Mouse (Mus musculus): ENCODE measurements around the gene Nckap5l. TPM values are rescaled to one million over a fixed set of nuclear protein-coding genes. Genes with fewer than 3 reads are reported as not detected.

Nckap5l gene
- total and polyA plus RNA-seq, 3 experiments: 0.75 to 6.6 (median 0.89) TPM

DNA sequence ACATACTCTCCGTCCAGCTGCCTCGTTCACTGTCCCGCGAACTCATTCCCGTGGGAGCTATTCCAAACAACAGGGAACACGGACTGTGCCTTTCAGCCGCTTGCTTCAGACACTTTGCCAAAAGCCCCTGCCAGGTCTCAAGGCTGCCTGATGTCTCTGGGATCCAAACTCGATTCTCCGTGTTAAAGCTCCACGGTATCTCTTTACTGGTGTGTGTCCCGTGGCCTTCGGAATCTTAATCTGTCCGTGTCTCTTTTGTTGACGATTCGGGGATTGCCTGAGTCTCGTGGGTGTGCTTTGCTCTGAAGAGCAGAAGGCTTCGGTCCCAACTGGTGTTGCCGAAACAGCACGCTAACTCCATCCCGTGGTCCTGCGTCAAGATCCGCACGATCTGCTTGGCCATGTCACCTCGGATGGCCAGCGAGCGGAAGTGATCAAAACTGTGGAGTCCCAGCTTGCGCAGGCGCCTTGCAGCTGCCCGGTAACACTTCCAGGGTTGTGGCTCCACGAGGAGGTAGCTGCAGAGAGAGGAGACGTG is 12.7 kb upstream of the Nckap5l start:
- dilution Hi-C loops (cut with MboI; ENCODE audit: extremely low pct_ligation_motif_present, extremely low pct_unique_long_range_greater_than_20kb, low sequenced_read_pairs): no loop called here
- peaks cover 4% of the 10 kb centered on the region for H3K9me3 ChIP-seq (replicated peaks; ENCODE audit: low read length)
- H3K4me1 ChIP-seq (ENCODE audit: control insufficient read depth in 1 of 2, insufficient read depth in 2 of 2): peaks cover 6 to 37% of the 10 kb centered on the region in 2 experiments
- peaks cover 10 to 40% of the 10 kb centered on the region in 2 experiments for H3K36me3 ChIP-seq (replicated peaks in 1 of 2; ENCODE audit: control insufficient read depth in 1 of 2, insufficient read depth in 1 of 2, low read length in 1 of 2)
- no peak for DNase-seq (ENCODE audit: extremely low read depth)
- H3K27ac ChIP-seq (ENCODE audit: insufficient read depth, low read depth): no peak overlapping the region
- 0 out of 2 replicates have a peak, but pooled peaks cover 2% of the 10 kb centered on the region for H3K79me2 ChIP-seq (replicated peaks; ENCODE audit: control insufficient read depth, extremely low read depth, insufficient read depth, poor library complexity, severe bottlenecking)
- H3K4me2 ChIP-seq (ENCODE audit: insufficient read depth, low read depth, poor library complexity, severe bottlenecking): no peak overlapping the region
- no peak overlapping the region for H3K4me3 ChIP-seq (replicated peaks in 1 of 3; ENCODE audit: low read depth in 2 of 3, low read length in 2 of 3, poor library complexity in 1 of 3)
- H3K27me3 ChIP-seq (replicated peaks): no peaks in the 10 kb centered on the region
- no peak overlapping the region for H3K9ac ChIP-seq (ENCODE audit: insufficient read depth, low read depth)
- in situ Hi-C loops (cut with MboI; ENCODE audit: low pct_ligation_motif_present, low pct_unique_long_range_greater_than_20kb, low sequenced_read_pairs): no loop called here
- TF ChIP-seq NELFE (IDR thresholded peaks at IDR 0.05; ENCODE audit: low read depth, low read length) (no peak), GABPA (IDR thresholded peaks at IDR 0.05; ENCODE audit: insufficient replicate concordance, low read depth, low read length) (no peak), USF1 (IDR thresholded peaks at IDR 0.05; ENCODE audit: low read depth, low read length) (no peak), TBP (conservative IDR thresholded peaks at IDR 0.05; ENCODE audit: low read depth, low read length) (no peak), E2F4 (IDR thresholded peaks at IDR 0.05; ENCODE audit: insufficient replicate concordance, low read depth, low read length) (no peak), HCFC1 (IDR thresholded peaks at IDR 0.05; ENCODE audit: low read depth, low read length) (no peak), POLR2AphosphoS2 (IDR thresholded peaks at IDR 0.05; ENCODE audit: low read depth, low read length) (no peak), RAD21 (IDR thresholded peaks at IDR 0.05; ENCODE audit: low read depth, low read length) (no peak), MAZ (IDR thresholded peaks at IDR 0.05; ENCODE audit: low read depth, low read length) (no peak)

- Histone ChIP-seq H3K4me2 (ENCODE audit: insufficient read depth, low read depth, poor library complexity, severe bottlenecking) (no peak overlapping the region), H3K4me3 (replicated peaks in 1 of 3; ENCODE audit: low read depth in 2 of 3, low read length in 2 of 3, poor library complexity in 1 of 3) (no peak overlapping the region), H3K9me3 (replicated peaks; ENCODE audit: low read length) (peaks cover 4% of the 10 kb centered on the region), H3K36me3 (replicated peaks in 1 of 2; ENCODE audit: control insufficient read depth in 1 of 2, insufficient read depth in 1 of 2, low read length in 1 of 2) (peaks cover 10 to 40% of the 10 kb centered on the region in 2 experiments), H3K27me3 (replicated peaks) (no peaks in the 10 kb centered on the region), H3K79me2 (replicated peaks; ENCODE audit: control insufficient read depth, extremely low read depth, insufficient read depth, poor library complexity, severe bottlenecking) (0 out of 2 replicates have a peak, but pooled peaks cover 2% of the 10 kb centered on the region), H3K4me1 (ENCODE audit: control insufficient read depth in 1 of 2, insufficient read depth in 2 of 2) (peaks cover 3 to 32% of the 10 kb centered on the region in 2 experiments), H3K27ac (ENCODE audit: insufficient read depth, low read depth) (no peak overlapping the region), H3K9ac (ENCODE audit: insufficient read depth, low read depth) (no peak overlapping the region)
- dilution Hi-C loops (cut with MboI; ENCODE audit: extremely low pct_ligation_motif_present, extremely low pct_unique_long_range_greater_than_20kb, low sequenced_read_pairs) (no loop called here), in situ Hi-C loops (cut with MboI; ENCODE audit: low pct_ligation_motif_present, low pct_unique_long_range_greater_than_20kb, low sequenced_read_pairs) (loop anchor here (5.0 kb wide), 1 partner anchor 47 kb away; no protein-coding TSS in a partner anchor)
- no peak for TF ChIP-seq BHLHE40 (IDR thresholded peaks at IDR 0.05; ENCODE audit: low read depth, low read length)
- no peak for TF ChIP-seq JUND (conservative IDR thresholded peaks at IDR 0.05; ENCODE audit: low read depth, low read length)
- TF ChIP-seq JUN (IDR thresholded peaks at IDR 0.05; ENCODE audit: insufficient read depth, low read depth, low read length): no peak
- TF ChIP-seq SMC3 (IDR thresholded peaks at IDR 0.05; ENCODE audit: low read depth, low read length): no peak
- no peak for TF ChIP-seq MEF2A (IDR thresholded peaks at IDR 0.05; ENCODE audit: borderline replicate concordance, low read depth, low read length)
- no peak for TF ChIP-seq MAFK (IDR thresholded peaks at IDR 0.05; ENCODE audit: insufficient replicate concordance, low read length)
- TF ChIP-seq NELFE (IDR thresholded peaks at IDR 0.05; ENCODE audit: low read depth, low read length): no peak
- DNase-seq (ENCODE audit: extremely low read depth): no peak
These were observed 12.2 kb upstream of the Nckap5l start for GRCm38 (mm10) chr15:99469736-99470135.
